Mouse (Mus musculus): ENCODE results near the gene 6430548M08Rik. TPM values are rescaled to one million over a fixed set of nuclear protein-coding genes. Genes with fewer than 3 reads are reported as not detected.

6430548M08Rik gene
- total RNA-seq, 2 experiments from 2014 or later: 9.3 to 11.2 TPM

- no peak for DNase-seq
These were observed 30.1 kb downstream of the 6430548M08Rik start for GRCm38 (mm10) chr8:120143911-120144651.

GRCm38 (mm10) chr8:120144652-120145301, 30.8 kb downstream of the 6430548M08Rik start:
- no peak for DNase-seq

DNA sequence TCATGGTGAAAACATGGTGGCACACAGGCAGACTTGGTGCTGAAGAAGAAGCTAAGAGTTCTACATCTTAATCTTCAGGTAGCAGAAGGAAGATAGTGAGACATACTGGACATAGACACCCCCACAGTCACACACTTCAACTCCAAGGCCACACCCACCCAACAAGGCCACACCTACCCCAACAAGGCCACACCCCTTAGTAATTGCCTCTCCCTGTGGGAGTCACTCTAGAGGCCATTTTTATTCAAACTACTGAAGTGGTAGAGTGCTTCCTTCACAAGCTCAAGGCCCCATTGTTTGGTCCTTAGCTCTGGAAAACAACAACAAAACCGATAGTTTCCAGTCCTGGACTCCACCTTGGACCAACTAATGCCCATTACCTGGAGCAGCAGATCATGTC, 32.1 kb downstream of the 6430548M08Rik start:
- no peak for DNase-seq

- DNase-seq: no peak
These were observed 36.1 kb downstream of the 6430548M08Rik start for GRCm38 (mm10) chr8:120150028-120150427.

- no peak for DNase-seq
These were observed 37.2 kb downstream of the 6430548M08Rik start for GRCm38 (mm10) chr8:120151151-120151550.

DNA sequence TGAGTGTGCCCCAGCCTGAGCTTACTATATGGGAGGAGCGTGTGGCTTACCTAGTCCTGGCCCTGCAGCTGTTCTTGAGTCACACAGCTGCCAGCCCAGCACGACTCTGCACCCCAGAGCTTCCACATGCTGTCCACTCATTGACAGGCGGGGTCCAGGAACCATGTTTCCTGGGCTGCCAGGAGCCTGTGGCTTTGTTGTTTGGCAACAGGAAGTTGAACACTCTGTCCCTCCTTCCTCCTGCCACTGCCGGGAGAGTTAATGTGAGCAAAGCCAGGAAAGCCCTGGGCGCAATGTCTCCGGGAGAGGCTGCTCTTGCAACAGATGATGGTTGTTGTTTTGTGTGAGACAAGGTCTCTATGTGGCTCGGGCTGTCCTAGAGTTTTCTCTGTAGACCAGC, 38.7 kb downstream of the 6430548M08Rik start:
- no peak for DNase-seq

DNA sequence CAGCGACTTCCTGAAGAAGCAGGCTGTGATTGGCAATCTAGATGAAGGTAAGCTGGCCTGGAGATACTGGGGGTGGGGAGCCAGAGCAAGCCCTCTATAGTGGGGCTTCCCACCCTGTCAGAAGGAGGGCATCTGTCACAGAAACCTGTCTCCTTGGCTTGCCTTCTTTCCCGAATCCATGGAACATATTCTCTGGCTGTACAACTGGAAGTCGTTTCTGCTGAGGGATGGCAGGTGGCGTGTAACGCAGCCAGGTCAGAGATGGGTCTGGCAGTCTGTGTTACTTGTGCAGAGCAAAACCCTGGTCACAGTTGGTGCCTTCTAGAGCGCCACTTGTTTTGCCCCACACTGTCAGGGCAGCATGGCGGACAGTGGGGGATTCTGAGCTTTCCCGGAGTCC, 46.4 kb downstream of the 6430548M08Rik start:
- no peak for DNase-seq

- DNase-seq: no peak
These were observed 47.9 kb downstream of the 6430548M08Rik start for GRCm38 (mm10) chr8:120161658-120162403.

DNA sequence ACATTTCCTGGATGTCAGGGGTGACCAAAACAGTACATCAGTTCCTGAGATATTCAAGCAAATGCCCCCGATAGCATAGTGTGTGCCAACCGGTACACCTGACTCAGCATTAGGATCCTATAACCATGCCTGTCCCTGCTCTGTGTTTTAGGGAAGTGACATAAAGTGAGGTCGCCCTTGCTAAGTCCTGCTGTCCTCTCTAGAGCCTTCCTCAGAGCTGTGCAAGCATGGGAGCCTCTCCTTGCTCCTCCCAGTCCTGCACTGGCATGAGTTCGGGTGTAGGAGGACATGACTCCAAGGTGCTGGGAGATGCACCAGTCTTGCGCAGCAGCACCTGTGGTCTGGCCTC, 48.4 kb downstream of the 6430548M08Rik start:
- DNase-seq: no peak

- DNase-seq: no peak
These were observed 49.4 kb downstream of the 6430548M08Rik start for GRCm38 (mm10) chr8:120163376-120163775.

GRCm38 (mm10) chr8:120164026-120164425, 50.1 kb downstream of the 6430548M08Rik start:
- DNase-seq: no peak

GRCm38 (mm10) chr8:120167136-120167535, 53.2 kb downstream of the 6430548M08Rik start:
- DNase-seq: no peak

- DNase-seq: no peak
These were observed 53.9 kb downstream of the 6430548M08Rik start for GRCm38 (mm10) chr8:120167821-120168220.

GRCm38 (mm10) chr8:120169119-120169518, 55.2 kb downstream of the 6430548M08Rik start:
- no peak for DNase-seq

DNA sequence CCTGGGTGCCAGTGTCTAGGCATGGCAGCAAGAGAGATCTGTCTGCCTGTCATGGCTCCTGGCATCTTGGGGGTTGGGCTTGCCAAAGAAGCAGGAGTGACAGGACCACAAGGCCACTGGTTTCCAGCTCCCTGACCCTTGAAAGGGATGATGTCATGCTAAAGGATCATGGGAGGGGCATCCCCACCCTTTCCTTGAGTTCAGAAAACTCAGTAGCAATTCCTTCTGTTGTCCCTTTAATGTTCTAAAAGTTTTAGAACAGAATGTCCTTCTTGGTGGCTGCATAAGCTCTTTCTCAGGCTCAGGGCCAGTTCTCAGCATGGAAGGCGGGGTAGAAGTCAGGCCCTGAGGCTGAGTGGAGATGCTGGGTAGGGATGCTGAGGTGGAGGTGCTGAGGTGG, 59.2 kb downstream of the 6430548M08Rik start:
- no peak for DNase-seq

DNA sequence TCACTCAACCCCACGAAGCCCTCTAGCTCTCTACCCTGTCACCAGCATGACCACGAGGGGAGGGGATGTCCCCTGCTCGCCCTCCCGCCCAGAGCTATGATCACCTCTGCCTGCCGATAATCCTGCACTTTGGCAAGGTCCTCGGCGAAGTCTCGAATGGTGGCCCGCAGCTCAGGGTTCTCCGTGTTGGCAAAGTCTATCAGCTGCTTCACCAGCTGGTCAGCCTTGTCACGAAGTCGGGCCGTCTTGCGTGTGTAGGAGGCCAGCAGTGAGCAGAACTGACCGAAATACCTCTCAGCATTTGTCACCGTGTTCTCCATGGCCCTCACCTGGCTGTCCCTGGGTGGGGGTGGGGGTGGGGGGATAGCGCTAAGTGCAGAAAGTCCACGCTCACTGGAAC, 60.7 kb downstream of the 6430548M08Rik start:
- no peak for DNase-seq

GRCm38 (mm10) chr8:120176605-120177004, 62.7 kb downstream of the 6430548M08Rik start:
- DNase-seq: no peak

- peak; percentile 64 for DNase-seq
These were observed 63.6 kb downstream of the 6430548M08Rik start, which contains the start of gene Fam92b for GRCm38 (mm10) chr8:120177318-120178123. TSS of gene Fam92b (minus strand) at chr8:120177466.

DNA sequence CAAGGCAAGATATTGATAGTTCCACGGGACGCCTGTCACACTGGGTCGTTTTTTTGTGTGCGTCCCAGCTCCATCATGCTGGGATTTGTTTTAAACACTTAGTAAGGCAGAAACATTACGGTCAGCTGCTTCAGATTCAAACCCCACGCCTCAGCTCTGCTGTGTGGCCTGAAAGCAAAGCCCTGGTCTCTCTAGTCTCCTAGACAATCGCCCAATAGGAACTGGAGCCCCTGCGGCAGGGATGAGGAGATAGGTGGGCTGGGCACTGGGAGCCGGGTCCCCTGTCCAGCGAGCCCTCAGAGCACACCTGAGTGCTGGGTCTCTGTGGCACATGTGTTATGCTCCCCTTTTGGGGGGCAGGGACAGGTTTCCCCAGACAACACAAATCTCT, 64.2 kb downstream of the 6430548M08Rik start:
- DNase-seq: no peak

DNA sequence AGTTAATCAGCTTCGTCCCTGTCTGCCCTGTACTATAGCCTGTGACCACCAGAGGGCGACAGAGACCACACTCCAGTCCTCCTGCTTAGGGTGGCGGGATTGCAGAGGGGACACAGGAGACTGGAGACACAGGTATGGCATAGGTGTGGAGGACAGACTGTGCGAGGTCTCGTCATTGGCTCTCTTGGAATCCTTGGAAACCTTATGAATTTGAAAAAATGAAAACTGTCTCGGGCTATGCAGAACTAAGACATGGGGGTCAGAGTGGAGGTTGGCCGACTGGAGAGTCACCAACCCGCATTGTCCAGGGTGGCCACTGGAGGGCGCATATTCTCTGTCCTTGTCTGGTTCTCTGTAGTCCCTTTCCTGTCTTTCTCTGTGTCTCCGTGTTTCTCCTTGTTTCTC, 65.1 kb downstream of the 6430548M08Rik start:
- DNase-seq: peak; percentile 95

GRCm38 (mm10) chr8:120180445-120180970, 66.6 kb downstream of the 6430548M08Rik start:
- no peak for DNase-seq

GRCm38 (mm10) chr8:120181274-120181673, 67.3 kb downstream of the 6430548M08Rik start:
- DNase-seq: no peak

All from gastrocnemius, postnatal 10 days (tissue).